Comparison of ENCODE assay signal across 24 mouse cellular contexts in the genomic region with DNA sequence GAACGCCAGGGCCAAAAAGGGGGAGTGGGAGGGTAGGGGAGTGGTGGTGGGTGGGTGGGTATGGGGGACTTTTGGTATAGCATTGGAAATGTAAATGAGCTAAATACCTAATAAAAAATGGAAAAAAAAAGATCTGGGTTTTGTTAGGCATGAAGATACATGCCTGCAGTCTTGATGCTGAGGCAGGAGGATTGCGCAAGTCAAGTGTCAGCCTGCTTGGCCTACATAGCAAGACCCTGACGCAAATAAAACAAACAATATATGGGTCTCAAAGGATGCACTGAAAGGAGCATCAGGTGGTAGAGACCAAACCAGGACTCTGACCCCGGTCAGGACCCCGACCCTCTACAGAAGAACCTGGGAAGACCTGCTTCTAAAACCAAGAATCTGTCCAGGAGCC.
A peak's percentile ranks its signal among the peaks of the same experiment; 100 is the strongest.
DNase-seq lines count a peak whose midpoint lies in the region; ATAC-seq and TF ChIP-seq lines count a peak whose summit lies in the region.
"Had no signal": no experiment of that assay in that cellular context is flagged by ENCODE, and none has a peak within 500 bp of the region (broad histone marks: within the 10 kb centered on the region; RNA-seq: fewer than 3 reads in every experiment).

No protein-coding gene starts in this region.

- peaks cover 14% of the 10 kb centered on the region; the same call in 1 of the 2 replicates for H3K36me3 ChIP-seq in hindbrain, embryonic 10.5 days
- no peaks in the 10 kb centered on the region for H3K36me3 ChIP-seq in hindbrain, embryonic 14.5 days (replicated peaks; ENCODE audit: control insufficient read depth, insufficient read depth)
- H3K36me3 ChIP-seq in testis, adult 2 months (ENCODE audit: control insufficient read depth, insufficient read depth, low read length) = no peaks in the 10 kb centered on the region
- H3K36me3 ChIP-seq in embryonic facial prominence, embryonic 10.5 days (replicated peaks) = peaks cover 29% of the 10 kb centered on the region
- H3K36me3 ChIP-seq: forebrain, embryonic 15.5 days; G1E had no signal

- H3K27me3 ChIP-seq in hindbrain, embryonic 10.5 days (ENCODE audit: insufficient read depth, poor library complexity, severe bottlenecking) = peaks cover 8% of the 10 kb centered on the region
- no peaks in the 10 kb centered on the region for H3K27me3 ChIP-seq in hindbrain, embryonic 14.5 days (ENCODE audit: control insufficient read depth, insufficient read depth, low read length)
- H3K27me3 ChIP-seq in testis, adult 2 months (ENCODE audit: control insufficient read depth, insufficient read depth, low read length) = no peaks in the 10 kb centered on the region
- H3K27me3 ChIP-seq in embryonic facial prominence, embryonic 10.5 days (replicated peaks; ENCODE audit: low read depth, poor library complexity, severe bottlenecking) = no peaks in the 10 kb centered on the region
- H3K27me3 ChIP-seq: embryonic facial prominence, embryonic 13.5 days; embryonic facial prominence, embryonic 15.5 days; forebrain, embryonic 13.5 days; forebrain, embryonic 15.5 days; Patski had no signal

- peaks cover 58% of the 10 kb centered on the region for H3K4me1 ChIP-seq in hindbrain, embryonic 10.5 days (replicated peaks)
- peaks cover 3% of the 10 kb centered on the region; the same call in 1 of the 2 replicates for H3K4me1 ChIP-seq in hindbrain, embryonic 14.5 days (replicated peaks; ENCODE audit: control insufficient read depth, insufficient read depth, low read length)
- peaks cover 4% of the 10 kb centered on the region; the same call in 1 of the 2 replicates for H3K4me1 ChIP-seq in testis, adult 2 months (ENCODE audit: control insufficient read depth, insufficient read depth, low read length)
- peaks cover 66% of the 10 kb centered on the region for H3K4me1 ChIP-seq in embryonic facial prominence, embryonic 10.5 days

- no peak for TF ChIP-seq CTCF in testis, adult 2 months (IDR thresholded peaks at IDR 0.05; ENCODE audit: control insufficient read depth, insufficient read depth, insufficient replicate concordance, low read depth, low read length)

- no peaks in the 10 kb centered on the region; the same call in 1 of the 2 replicates for H3K9me3 ChIP-seq in hindbrain, embryonic 10.5 days
- no peaks in the 10 kb centered on the region for H3K9me3 ChIP-seq in hindbrain, embryonic 14.5 days (ENCODE audit: control insufficient read depth, low read length)
- peaks cover 7% of the 10 kb centered on the region; the same call in 1 of the 2 replicates for H3K9me3 ChIP-seq in embryonic facial prominence, embryonic 10.5 days
- H3K9me3 ChIP-seq: embryonic facial prominence, embryonic 13.5 days; embryonic facial prominence, embryonic 15.5 days; forebrain, embryonic 13.5 days; forebrain, embryonic 15.5 days; G1E had no signal

- no peak for DNase-seq in hindbrain, embryonic 10.5 days (ENCODE audit: low spot score)
- DNase-seq in hindbrain, embryonic 14.5 days (ENCODE audit: low spot score) = no peak
- DNase-seq in testis, postnatal 14 days (ENCODE audit: low spot score) = no peak
- DNase-seq in embryonic facial prominence, embryonic 10.5 days (ENCODE audit: low spot score) = no peak
- DNase-seq in gastrocnemius, postnatal 14 days = no peak
- DNase-seq in left cerebral cortex, postnatal 4 days = no peak
- DNase-seq: adrenal gland, adult 8-10 months; adrenal gland, postnatal 14 days; adrenal gland, postnatal 36 days; cerebellum, adult 11-12 months; cerebellum, adult 2 months; cerebellum, adult 9-10 months; cerebellum, postnatal 10 days; cerebellum, postnatal 25 days had no signal

- no peak for TF ChIP-seq POLR2A in testis, adult 2 months (IDR thresholded peaks at IDR 0.05; ENCODE audit: control insufficient read depth, low read depth, low read length)

- 88% methylated on average over 5 of the region's 5 CpGs for WGBS in hindbrain, embryonic 10.5 days
- 97% methylated on average over 5 of the region's 5 CpGs for WGBS in hindbrain, embryonic 14.5 days
- 89% methylated on average over 5 of the region's 5 CpGs for WGBS in embryonic facial prominence, embryonic 10.5 days

- H3K4me2 ChIP-seq in hindbrain, embryonic 14.5 days (replicated peaks) = no peak overlapping the region
- H3K4me2 ChIP-seq: embryonic facial prominence, embryonic 13.5 days; embryonic facial prominence, embryonic 15.5 days; forebrain, embryonic 13.5 days; forebrain, embryonic 15.5 days had no signal

- H3K27ac ChIP-seq in hindbrain, embryonic 10.5 days = peak overlapping the region; percentile 70; the same call in 1 of the 2 replicates
- no peak overlapping the region for H3K27ac ChIP-seq in hindbrain, embryonic 14.5 days
- H3K27ac ChIP-seq in testis, adult 2 months (ENCODE audit: control insufficient read depth, insufficient read depth, low read depth, low read length) = no peak overlapping the region
- H3K27ac ChIP-seq in embryonic facial prominence, embryonic 10.5 days (replicated peaks) = peak overlapping the region; percentile 30; the same call in 1 of the 2 replicates
- H3K27ac ChIP-seq: embryonic facial prominence, embryonic 13.5 days; embryonic facial prominence, embryonic 15.5 days; forebrain, embryonic 13.5 days; forebrain, embryonic 15.5 days had no signal

- intact Hi-C loops in gastrocnemius, postnatal 14 days (cut with DNase I; ENCODE audit: low total_unique reads) = no loop called here
- intact Hi-C loops in left cerebral cortex, postnatal 4 days (cut with DNase I) = no loop called here

- H3K9ac ChIP-seq in hindbrain, embryonic 14.5 days = no peak overlapping the region
- H3K9ac ChIP-seq: embryonic facial prominence, embryonic 13.5 days; embryonic facial prominence, embryonic 15.5 days; forebrain, embryonic 13.5 days; forebrain, embryonic 15.5 days had no signal

- no peak for ATAC-seq in hindbrain, embryonic 14.5 days (ENCODE audit: low FRiP score)
- ATAC-seq: activated CD4-positive, CD25-positive, alpha-beta regulatory T cell, adult 4 months; CD4-positive, CD25-positive, alpha-beta regulatory T cell, adult 4 months; forebrain, embryonic 15.5 days; Patski had no signal

- H3K4me3 ChIP-seq in hindbrain, embryonic 10.5 days = no peak overlapping the region
- H3K4me3 ChIP-seq in hindbrain, embryonic 14.5 days (replicated peaks; ENCODE audit: low read length) = no peak overlapping the region
- peak overlapping the region; percentile 63 for H3K4me3 ChIP-seq in testis, adult 2 months (ENCODE audit: control insufficient read depth, low read depth, low read length)
- H3K4me3 ChIP-seq in embryonic facial prominence, embryonic 10.5 days = no peak overlapping the region
- H3K4me3 ChIP-seq: embryonic facial prominence, embryonic 13.5 days; embryonic facial prominence, embryonic 15.5 days; erythroblast, embryonic 14.5 days; forebrain, embryonic 13.5 days; forebrain, embryonic 15.5 days had no signal

Comparison
In these comparisons a context has a peak if more than half of its experiments do, and no peak if none do; other contexts are left out.
1. H3K27ac ChIP-seq: peak in hindbrain, embryonic 10.5 days (single experiment) and embryonic facial prominence, embryonic 10.5 days (single experiment); none in hindbrain, embryonic 14.5 days (single experiment) and testis, adult 2 months (single experiment).